Mouse (Mus musculus) Patski (cell line): ENCODE data around the gene Kctd11. TPM values are rescaled to one million over a fixed set of nuclear protein-coding genes. Genes with fewer than 3 reads are reported as not detected.

Experiments used
- ATAC-seq: fragments of 100-300 bp; one replicate; pipeline ENCODE4 v1.8.0; 2021
- CTCF ChIA-PET: fragments of 350-600 bp; sonication (Branson Sonifier 250); formaldehyde crosslinking; loops from one replicate; lab custom pipeline; 2022; ENCODE audit warnings: inconsistent platforms; lab: Charles Lee
- POLR2A ChIA-PET: fragments of 350-600 bp; sonication (Branson Sonifier 250); formaldehyde crosslinking; loops from one replicate; lab custom pipeline; 2022; ENCODE audit warnings: antibody characterized with exemption, inconsistent platforms; lab: Charles Lee
- DNase-seq: peaks from one replicate; pipeline ENCODE4 v3.0.0-alpha.2; 2011; ENCODE audit warnings: low read depth, low spot score
- H3K27me3 ChIP-seq: fragments of 371-371 bp; one replicate; pipeline ENCODE4 v1.5.1; 2021
- CTCF ChIP-seq: fragments of 100-300 bp; IDR thresholded peaks from one replicate; pipeline ENCODE4 v1.5.1; 2021
- in situ Hi-C: fragments of 300-500 bp; cut with MboI; formaldehyde crosslinking; loops from 3 replicates; pipeline ENCODE4 v1.11.1; 2018; ENCODE audit warnings: low pct_unique_long_range_greater_than_20kb, mixed read lengths
- polyA plus RNA-seq: library from polyadenylated mRNA; unstranded; gene quantifications from one replicate; pipeline ENCODE4 v1.2.3, GENCODE M21; 2021

The Kctd11 gene
- polyA plus RNA-seq, 1 experiment from 2014 or later, result 8.4 TPM

- CTCF ChIA-PET, result interaction anchor here (1.3 to 1.7 kb wide), 2 partner anchors 11 to 25 kb away, joined by 3 to 4 read pairs; no protein-coding TSS in a partner anchor
- no peak for ATAC-seq
Observed at GRCm38 (mm10) chr11:69884240-69884639, 3.0 kb upstream of the Kctd11 start.

GRCm38 (mm10) chr11:69883527-69884151, 2.4 kb upstream of the Kctd11 start:
- DNase-seq (peak; percentile 56), ATAC-seq (no peak)
- in situ Hi-C loops, result no loop called here
- no peaks in the 10 kb centered on the region for H3K27me3 ChIP-seq
- TF ChIP-seq CTCF, result no peak
- POLR2A ChIA-PET, result interaction anchor here (0.5 to 1.6 kb wide), 2 partner anchors 16 to 455 kb away, joined by 3 to 15 read pairs; partner anchors contain the start of genes 2810408A11Rik and Neurl4
- CTCF ChIA-PET, result interaction anchor here (0.7 to 1.7 kb wide), 6 partner anchors 10 to 25 kb away, joined by 3 to 10 read pairs (median 3); no protein-coding TSS in a partner anchor

More at GRCm38 (mm10) chr11:69884240-69884639, 3.0 kb upstream of the Kctd11 start:
- POLR2A ChIA-PET, result interaction anchor here (0.5 to 1.6 kb wide), 2 partner anchors 16 to 456 kb away, joined by 3 to 15 read pairs; partner anchors contain the start of genes 2810408A11Rik and Neurl4
- no peak for DNase-seq
- no peak for TF ChIP-seq CTCF
- no peaks in the 10 kb centered on the region for H3K27me3 ChIP-seq
- in situ Hi-C loops, result no loop called here

GRCm38 (mm10) chr11:69883066-69883465, 1.9 kb upstream of the Kctd11 start:
- POLR2A ChIA-PET, result interaction anchor here (1.6 kb wide), 1 partner anchor 17 kb away, joined by 15 read pairs; the partner anchor contains the start of genes 2810408A11Rik and Neurl4
- ATAC-seq, result no peak
- TF ChIP-seq CTCF, result no peak

GRCm38 (mm10) chr11:69881787-69882670, 823 bp upstream of the Kctd11 start:
- no peak for TF ChIP-seq CTCF
- DNase-seq (no peak), ATAC-seq (no peak)
- no peaks in the 10 kb centered on the region for H3K27me3 ChIP-seq
- ChIA-PET POLR2A (interaction anchor here (0.6 to 2.9 kb wide), 3 partner anchors 19 to 125 kb away, joined by 3 to 16 read pairs (median 3); partner anchors contain the start of genes 2810408A11Rik and Neurl4), CTCF (interaction anchor here (1.6 kb wide), 1 partner anchor 17 kb away, joined by 10 read pairs; no protein-coding TSS in a partner anchor)
- in situ Hi-C loops, result no loop called here

More at GRCm38 (mm10) chr11:69883066-69883465, 1.9 kb upstream of the Kctd11 start:
- in situ Hi-C loops, result no loop called here
- DNase-seq, result no peak
- CTCF ChIA-PET, result interaction anchor here (0.7 to 1.7 kb wide), 6 partner anchors 9 to 26 kb away, joined by 3 to 10 read pairs (median 3); no protein-coding TSS in a partner anchor
- no peaks in the 10 kb centered on the region for H3K27me3 ChIP-seq

- ChIA-PET POLR2A (interaction anchor here (0.7 to 2.9 kb wide), 2 partner anchors 20 to 41 kb away, joined by 3 to 16 read pairs; partner anchors contain the start of genes 2810408A11Rik, Eif5a and Neurl4), CTCF (interaction anchor here (1.0 to 1.6 kb wide), 5 partner anchors 19 to 73 kb away, joined by 3 to 5 read pairs (median 3); partner anchors contain the start of gene Ybx2)
- in situ Hi-C loops, result no loop called here
- no peak for TF ChIP-seq CTCF
- ATAC-seq (peak; percentile 20), DNase-seq (peak; percentile 64)
- no peaks in the 10 kb centered on the region for H3K27me3 ChIP-seq
Observed at GRCm38 (mm10) chr11:69880506-69880852, 727 bp downstream of the Kctd11 start.

- CTCF ChIA-PET, result interaction anchor here (1.0 to 1.6 kb wide), 5 partner anchors 38 to 73 kb away, joined by 3 to 6 read pairs (median 5); no protein-coding TSS in a partner anchor
- POLR2A ChIA-PET, result interaction anchor here (1.8 to 2.9 kb wide), 2 partner anchors 21 to 120 kb away, joined by 5 to 16 read pairs; partner anchors contain the start of genes 2810408A11Rik, Neurl4 and Polr2a
- in situ Hi-C loops, result loop anchor here (5.0 kb wide), 3 partner anchors 72 to 197 kb away; partner anchors contain the start of genes Polr2a, Senp3 and Tmem102
- no peak for TF ChIP-seq CTCF
- ATAC-seq, result no peak
- H3K27me3 ChIP-seq, result no peaks in the 10 kb centered on the region
- no peak for DNase-seq
Observed at GRCm38 (mm10) chr11:69879711-69880110, 1.5 kb downstream of the Kctd11 start.

GRCm38 (mm10) chr11:69878952-69879351, 2.3 kb downstream of the Kctd11 start:
- ATAC-seq, result no peak
- ChIA-PET CTCF (interaction anchor here (1.0 to 2.1 kb wide), 6 partner anchors 37 to 122 kb away, joined by 3 to 12 read pairs (median 5); partner anchors contain the start of gene Fgf11), POLR2A (interaction anchor here (1.8 kb wide), 1 partner anchor 120 kb away, joined by 5 read pairs; the partner anchor contains the start of gene Polr2a)
- TF ChIP-seq CTCF, result no peak
- H3K27me3 ChIP-seq, result no peaks in the 10 kb centered on the region
- DNase-seq, result no peak
- in situ Hi-C loops, result loop anchor here (5.0 kb wide), 3 partner anchors 72 to 197 kb away; partner anchors contain the start of genes Polr2a, Senp3 and Tmem102

- DNase-seq, result no peak
- H3K27me3 ChIP-seq, result no peaks in the 10 kb centered on the region
- in situ Hi-C loops, result loop anchor here (5.0 kb wide), 3 partner anchors 71 to 196 kb away; partner anchors contain the start of genes Polr2a, Senp3 and Tmem102
- ChIA-PET CTCF (interaction anchor here (0.8 to 2.1 kb wide), 6 partner anchors 44 to 128 kb away, joined by 3 to 12 read pairs (median 5); partner anchors contain the start of gene Fgf11), POLR2A (interaction anchor here (1.8 kb wide), 1 partner anchor 119 kb away, joined by 5 read pairs; the partner anchor contains the start of gene Polr2a)
- ATAC-seq, result no peak
- TF ChIP-seq CTCF, result no peak
Observed at GRCm38 (mm10) chr11:69878399-69878798, 2.8 kb downstream of the Kctd11 start.

GRCm38 (mm10) chr11:69877878-69878277, 3.3 kb downstream of the Kctd11 start, which contains the start of gene Tmem95:
TSS of gene Tmem95 (minus strand) at chr11:69878018.
- CTCF ChIA-PET, result interaction anchor here (0.8 to 2.1 kb wide), 6 partner anchors 42 to 144 kb away, joined by 3 to 12 read pairs (median 3); partner anchors contain the start of gene Fgf11
- DNase-seq, result no peak
- in situ Hi-C loops, result loop anchor here (5.0 kb wide), 3 partner anchors 71 to 196 kb away; partner anchors contain the start of genes Polr2a, Senp3 and Tmem102
- ATAC-seq, result no peak
- no peaks in the 10 kb centered on the region for H3K27me3 ChIP-seq
- no peak for TF ChIP-seq CTCF
- POLR2A ChIA-PET, result interaction anchor here (1.8 kb wide), 1 partner anchor 119 kb away, joined by 5 read pairs; the partner anchor contains the start of gene Polr2a
